8 mouse cellular contexts compared by ENCODE assay signal in the genomic region with DNA sequence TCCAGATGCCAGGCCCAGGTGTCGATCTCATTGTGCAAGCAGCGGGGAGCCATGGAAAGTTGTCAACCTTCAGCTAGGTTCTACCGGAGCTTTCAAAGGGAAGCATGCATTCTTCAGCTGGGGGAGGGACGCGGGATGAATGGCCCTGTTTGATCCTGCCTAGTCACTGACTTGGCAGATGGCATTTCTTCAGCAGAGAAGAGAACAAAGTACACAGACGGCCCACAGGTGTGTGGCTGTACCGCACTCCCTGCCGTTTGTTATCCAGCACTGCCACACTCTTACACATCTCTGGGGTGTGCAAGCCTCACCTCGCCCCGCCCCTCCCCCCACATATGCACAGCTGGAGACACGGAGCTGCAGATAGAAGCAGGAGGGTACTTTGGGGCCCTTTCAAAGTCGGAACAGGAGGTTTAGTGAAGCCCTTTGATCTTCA.
DNase-seq lines count a peak whose midpoint lies in the region; ATAC-seq and TF ChIP-seq lines count a peak whose summit lies in the region.

No protein-coding gene starts in this region.

- H3K4me2 ChIP-seq in forebrain, embryonic 11.5 days (ENCODE audit: low read depth, low read length, severe bottlenecking), result no peak overlapping the region
- H3K4me2 ChIP-seq in CH12.LX (ENCODE audit: insufficient read depth, low read depth, poor library complexity, severe bottlenecking), result no peak overlapping the region
- H3K4me2 ChIP-seq in liver, embryonic 13.5 days, result peak overlapping the region; percentile 19

- no peak for TF ChIP-seq CTCF in CH12.LX (conservative IDR thresholded peaks at IDR 0.05 in 1 of 2, IDR thresholded peaks at IDR 0.05 in 1 of 2; ENCODE audit: low read depth in 2 of 2, low read length in 2 of 2)

- no peaks in the 10 kb centered on the region for H3K27me3 ChIP-seq in forebrain, embryonic 10.5 days (ENCODE audit: poor library complexity, severe bottlenecking)
- no peaks in the 10 kb centered on the region for H3K27me3 ChIP-seq in forebrain, embryonic 11.5 days (ENCODE audit: control insufficient read depth, insufficient read depth, low read length)
- H3K27me3 ChIP-seq in CH12.LX (replicated peaks), result no peaks in the 10 kb centered on the region
- H3K27me3 ChIP-seq in liver, embryonic 13.5 days, result no peaks in the 10 kb centered on the region

- H3K4me3 ChIP-seq in forebrain, embryonic 10.5 days, result no peak overlapping the region
- H3K4me3 ChIP-seq in forebrain, embryonic 11.5 days (ENCODE audit: low read depth, low read length), result no peak overlapping the region
- H3K4me3 ChIP-seq in CH12.LX (replicated peaks in 1 of 3; ENCODE audit: low read depth in 2 of 3, low read length in 2 of 3, poor library complexity in 1 of 3), result no peak overlapping the region
- no peak overlapping the region for H3K4me3 ChIP-seq in liver, embryonic 13.5 days (replicated peaks)

- H3K9ac ChIP-seq in forebrain, embryonic 11.5 days (ENCODE audit: low read length), result no peak overlapping the region
- H3K9ac ChIP-seq in CH12.LX (ENCODE audit: insufficient read depth, low read depth), result no peak overlapping the region
- 0 out of 2 replicates have a peak overlapping the region, but pooled peaks have one; percentile 23 for H3K9ac ChIP-seq in liver, embryonic 13.5 days

- dilution Hi-C loops in CH12.LX (cut with MboI; ENCODE audit: extremely low pct_ligation_motif_present, extremely low pct_unique_long_range_greater_than_20kb, low sequenced_read_pairs), result no loop called here

- TF ChIP-seq RAD21 in CH12.LX (IDR thresholded peaks at IDR 0.05; ENCODE audit: low read depth, low read length), result no peak

- H3K27ac ChIP-seq in forebrain, embryonic 10.5 days, result peak overlapping the region; percentile 40; the same call in 1 of the 2 replicates
- no peak overlapping the region for H3K27ac ChIP-seq in forebrain, embryonic 11.5 days (ENCODE audit: low read depth, low read length)
- H3K27ac ChIP-seq in CH12.LX (ENCODE audit: insufficient read depth, low read depth), result no peak overlapping the region
- peak overlapping the region; percentile 24; the same call in 1 of the 2 replicates for H3K27ac ChIP-seq in liver, embryonic 13.5 days

- H3K36me3 ChIP-seq in forebrain, embryonic 10.5 days (replicated peaks), result peaks cover 26% of the 10 kb centered on the region
- no peaks in the 10 kb centered on the region for H3K36me3 ChIP-seq in forebrain, embryonic 11.5 days (ENCODE audit: control insufficient read depth, insufficient read depth, low read length)
- no peaks in the 10 kb centered on the region for H3K36me3 ChIP-seq in CH12.LX (replicated peaks in 1 of 2; ENCODE audit: control insufficient read depth in 1 of 2, insufficient read depth in 1 of 2, low read length in 1 of 2)
- no peaks in the 10 kb centered on the region; the same call in 1 of the 2 replicates for H3K36me3 ChIP-seq in liver, embryonic 13.5 days

- TF ChIP-seq EP300 in CH12.LX (IDR thresholded peaks at IDR 0.05; ENCODE audit: low read length), result no peak

- 19% methylated on average over 12 of the region's 12 CpGs for WGBS in forebrain, embryonic 10.5 days
- 15% methylated on average over 12 of the region's 12 CpGs for WGBS in forebrain, embryonic 11.5 days
- WGBS in liver, embryonic 13.5 days (ENCODE audit: insufficient replicate concordance), result 18% methylated on average over 12 of the region's 12 CpGs

- no peaks in the 10 kb centered on the region for H3K9me3 ChIP-seq in forebrain, embryonic 10.5 days
- no peaks in the 10 kb centered on the region for H3K9me3 ChIP-seq in forebrain, embryonic 11.5 days (ENCODE audit: control insufficient read depth, low read length)
- H3K9me3 ChIP-seq in CH12.LX (replicated peaks; ENCODE audit: low read length), result no peaks in the 10 kb centered on the region
- H3K9me3 ChIP-seq in liver, embryonic 13.5 days (replicated peaks), result no peaks in the 10 kb centered on the region

- DNase-seq in forebrain, embryonic 10.5 days (ENCODE audit: extremely low spot score, low spot score), result no peak
- no peak for DNase-seq in forebrain, embryonic 11.5 days (ENCODE audit: low spot score)
- no peak for DNase-seq in CH12.LX (ENCODE audit: extremely low read depth)
- DNase-seq in gonadal fat pad, adult 2 months (ENCODE audit: low read depth), result peak; percentile 88
- DNase-seq in liver, embryonic 13.5 days, result peak; percentile 28
- DNase-seq in cerebellum, postnatal 4 days (ENCODE audit: low spot score in 2 of 2), result no peak

- no peaks in the 10 kb centered on the region for H3K79me2 ChIP-seq in CH12.LX (replicated peaks; ENCODE audit: control insufficient read depth, extremely low read depth, insufficient read depth, poor library complexity, severe bottlenecking)

- no peak for TF ChIP-seq POLR2A in CH12.LX (IDR thresholded peaks at IDR 0.05; ENCODE audit: low read depth, low read length)

- in situ Hi-C loops in CH12.LX (cut with MboI; ENCODE audit: low pct_ligation_motif_present, low pct_unique_long_range_greater_than_20kb, low sequenced_read_pairs), result no loop called here

- H3K4me1 ChIP-seq in forebrain, embryonic 10.5 days, result peaks cover 24% of the 10 kb centered on the region
- peaks cover 4% of the 10 kb centered on the region; the same call in 1 of the 2 replicates for H3K4me1 ChIP-seq in forebrain, embryonic 11.5 days (replicated peaks; ENCODE audit: control insufficient read depth, insufficient read depth, low read length)
- peaks cover 2 to 8% of the 10 kb centered on the region in 2 experiments; a peak in 2 of 4 replicates for H3K4me1 ChIP-seq in CH12.LX (ENCODE audit: control insufficient read depth in 1 of 2, insufficient read depth in 2 of 2)
- peaks cover 29% of the 10 kb centered on the region for H3K4me1 ChIP-seq in liver, embryonic 13.5 days (replicated peaks)

- no peak for ATAC-seq in forebrain, embryonic 11.5 days (replicated peaks; ENCODE audit: low FRiP score)
- ATAC-seq in liver, embryonic 13.5 days (ENCODE audit: low read depth), result peak; percentile 92
- no peak for ATAC-seq in erythroid progenitor cell, adult 5-6 weeks (replicated peaks; ENCODE audit: low FRiP score, poor library complexity, severe bottlenecking)
- ATAC-seq in inflammation-experienced regulatory T-cells, adult 6 months, result no peak

TF ChIP-seq in CH12.LX, 34 proteins besides CTCF, POLR2A, EP300 and RAD21:
- no peak for TF ChIP-seq BHLHE40 (IDR thresholded peaks at IDR 0.05; ENCODE audit: low read depth, low read length)
- 0 out of 2 replicates have a peak, but pooled peaks have one; percentile 27 for TF ChIP-seq CHD2 (IDR thresholded peaks at IDR 0.05; ENCODE audit: low read length)

Comparison
In these comparisons a context has a peak if more than half of its experiments do, and no peak if none do; other contexts are left out.
1. H3K27ac ChIP-seq: peak in forebrain, embryonic 10.5 days (single experiment) and liver, embryonic 13.5 days (single experiment); none in forebrain, embryonic 11.5 days (single experiment) and CH12.LX (single experiment).
2. DNase-seq: peak in gonadal fat pad, adult 2 months (single experiment) and liver, embryonic 13.5 days (single experiment); none in forebrain, embryonic 10.5 days (single experiment), forebrain, embryonic 11.5 days (single experiment), CH12.LX (single experiment) and cerebellum, postnatal 4 days (0 of 2).